Mouse (Mus musculus) testis, adult 2 months (tissue): ENCODE data around the gene Timeless.

Experiments
- CTCF ChIP-seq: fragments of 200-500 bp; IDR thresholded peaks from 2 replicates; pipeline ENCODE4 v1.5.1; 2012; ENCODE audit warnings: low read depth, mild to moderate bottlenecking, inconsistent platforms, low read length, moderate library complexity; ENCODE audit not compliant: control insufficient read depth, insufficient read depth, insufficient replicate concordance
- POLR2A ChIP-seq: fragments of 200-500 bp; IDR thresholded peaks from 2 replicates; pipeline ENCODE4 v1.6.1; 2012; ENCODE audit warnings: low read depth, mild to moderate bottlenecking, inconsistent platforms, low read length, moderate library complexity; ENCODE audit not compliant: control insufficient read depth

- TF ChIP-seq CTCF (peak; percentile 34; the same call in 1 of the 2 replicates), POLR2A (no peak)
These were observed 43.5 kb upstream of the Timeless start for GRCm38 (mm10) chr10:128188242-128188877.
